Mouse (Mus musculus) gastrocnemius, adult 18-20 months (tissue): ENCODE data around the gene Ulk3. TPM values are rescaled to one million over a fixed set of nuclear protein-coding genes. Genes with fewer than 3 reads are reported as not detected.

Experiments used
- DNase-seq: peaks from one replicate; pipeline ENCODE4 v3.0.0; 2021; ENCODE audit warnings: low spot score
- total RNA-seq, 2 experiments: library from RNA; stranded (reverse); gene quantifications; 2 replicates each; pipeline ENCODE4 v1.2.3; 2021

The Ulk3 gene
- total RNA-seq, 2 experiments from 2014 or later, result 3.3 to 3.8 TPM

DNA sequence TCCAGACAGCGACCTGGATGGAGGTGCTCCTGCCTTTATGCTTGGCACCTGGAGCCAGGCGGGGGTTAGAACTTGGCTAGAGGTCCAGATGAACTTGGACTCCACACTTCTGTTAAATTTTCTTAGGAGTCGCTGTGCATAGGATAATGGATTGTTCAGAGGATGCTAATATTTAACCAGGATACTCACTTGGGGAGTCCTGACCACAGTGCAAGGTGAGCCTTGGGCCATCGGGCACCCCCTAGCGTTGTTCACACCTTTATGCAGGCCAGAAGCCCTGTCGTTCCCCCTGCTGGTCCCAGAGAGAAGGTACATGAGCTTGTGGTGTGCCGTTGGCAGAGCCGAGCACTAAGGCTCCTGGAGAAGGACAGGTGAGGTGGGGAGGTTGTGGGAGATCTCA lies 22.4 kb upstream of the Ulk3 start:
- DNase-seq, result no peak

DNA sequence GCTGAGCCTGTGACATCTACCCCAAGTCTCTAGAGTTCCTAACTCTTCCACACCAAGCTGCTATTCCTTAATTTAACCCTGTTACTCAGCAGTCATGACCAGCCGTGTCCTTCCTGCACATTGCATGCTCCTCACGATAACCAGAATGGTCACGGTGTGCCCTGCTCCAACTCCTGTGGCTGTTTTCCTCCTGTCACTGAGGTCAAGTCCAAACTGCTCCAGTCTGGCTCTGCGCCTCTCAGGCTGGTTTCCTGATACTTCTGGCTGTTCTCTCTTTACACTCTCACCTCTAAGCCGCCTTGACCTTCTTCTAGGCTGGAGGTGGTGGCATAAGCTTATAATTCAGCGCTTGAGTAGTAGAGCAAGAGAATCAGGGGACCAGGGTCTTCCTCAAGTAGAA lies 20.8 kb upstream of the Ulk3 start:
- DNase-seq, result peak; percentile 82

DNA sequence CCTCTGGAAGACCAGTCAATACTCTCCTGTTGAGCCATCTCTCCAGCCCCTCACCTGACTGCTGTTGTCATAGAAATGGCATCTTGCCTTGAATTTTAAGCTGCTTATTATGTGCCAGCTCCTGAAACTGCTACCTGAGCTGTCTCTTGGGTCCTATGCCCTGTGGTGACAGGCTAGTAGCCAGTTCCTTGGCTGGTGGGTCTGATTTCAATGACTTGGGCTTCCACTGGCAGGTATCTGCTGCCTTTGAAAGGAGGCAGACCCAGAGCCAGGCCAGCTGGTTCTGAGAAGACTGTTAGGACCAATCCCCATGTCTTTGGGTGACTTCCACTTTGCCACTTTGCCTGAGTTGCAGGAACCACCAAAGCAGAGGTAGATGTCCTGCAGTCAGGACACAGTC lies 14.9 kb upstream of the Ulk3 start:
- DNase-seq, result peak; percentile 40

DNA sequence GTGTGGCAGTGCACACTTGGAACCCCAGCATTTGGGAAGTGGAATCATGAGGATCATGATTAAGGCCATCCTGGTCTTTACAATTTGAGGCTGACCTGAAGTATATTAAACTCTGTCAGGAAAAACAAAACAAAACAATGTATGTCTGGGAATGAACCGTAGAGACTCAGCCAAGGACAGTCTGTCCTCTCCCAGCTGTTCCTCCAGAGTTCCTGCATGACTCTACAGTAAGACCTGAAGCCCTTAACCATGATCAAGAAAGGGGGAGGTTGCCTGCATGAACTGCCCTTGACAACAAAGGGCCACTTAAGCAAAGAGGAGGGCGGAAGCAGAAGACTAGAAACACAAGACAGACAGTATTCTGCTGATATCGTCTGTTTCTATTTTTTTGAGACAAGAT lies 13.7 kb upstream of the Ulk3 start:
- DNase-seq, result no peak

DNA sequence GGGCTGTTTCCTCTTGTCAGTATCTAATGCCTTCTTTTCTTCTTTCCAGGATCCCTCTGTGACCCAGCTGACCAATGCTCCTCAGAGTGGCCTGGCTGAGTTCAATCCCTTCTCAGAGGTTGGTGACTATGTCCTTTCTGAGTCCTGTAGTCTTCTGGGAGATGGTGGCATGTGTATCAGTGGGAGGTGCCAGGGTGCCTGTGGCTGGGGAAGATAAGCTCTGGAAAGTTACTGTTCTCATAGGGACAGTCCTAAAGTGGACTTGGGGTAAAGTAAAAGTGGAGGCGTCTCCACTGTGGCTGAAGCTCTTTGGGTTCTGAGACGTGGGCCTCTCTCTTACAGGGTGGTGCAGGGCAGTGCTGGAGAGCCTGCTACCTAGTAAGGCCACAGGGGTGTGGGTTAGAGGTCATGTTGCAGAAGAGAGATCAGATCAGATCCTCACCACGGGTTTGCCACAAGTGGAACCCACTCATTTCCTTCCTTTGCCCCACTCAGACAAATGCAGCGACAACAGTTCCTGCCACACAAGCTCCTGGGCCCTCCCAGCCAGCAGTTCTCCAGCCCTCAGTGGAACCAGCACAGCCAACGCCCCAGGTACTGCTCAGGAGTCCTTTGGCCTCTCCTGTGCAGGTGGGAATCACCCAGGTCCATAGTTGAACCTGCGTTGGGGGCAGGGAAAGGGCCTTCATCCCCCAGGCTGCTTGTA lies 12.0 kb upstream of the Ulk3 start:
- DNase-seq, result no peak

DNA sequence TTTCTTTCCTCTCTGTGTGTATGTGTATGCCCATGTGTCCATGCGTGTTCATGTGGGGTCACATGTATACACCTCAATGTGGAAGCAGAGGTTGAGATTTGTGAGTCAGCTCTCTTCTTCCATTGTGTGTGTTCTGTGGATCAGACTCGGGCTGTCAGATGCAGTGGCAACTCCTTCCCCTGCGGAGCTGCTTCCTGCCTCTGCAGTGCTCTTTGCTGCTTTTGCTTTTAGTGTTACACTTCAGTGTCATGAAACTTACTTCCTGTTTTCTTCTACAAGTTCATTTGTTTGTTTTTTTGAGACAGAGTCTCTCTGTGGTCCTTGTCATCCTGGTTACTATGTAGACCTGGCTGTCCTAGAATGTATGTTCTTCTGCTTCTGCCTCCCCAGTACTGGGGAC lies 4.3 kb upstream of the Ulk3 start:
- DNase-seq, result no peak

DNA sequence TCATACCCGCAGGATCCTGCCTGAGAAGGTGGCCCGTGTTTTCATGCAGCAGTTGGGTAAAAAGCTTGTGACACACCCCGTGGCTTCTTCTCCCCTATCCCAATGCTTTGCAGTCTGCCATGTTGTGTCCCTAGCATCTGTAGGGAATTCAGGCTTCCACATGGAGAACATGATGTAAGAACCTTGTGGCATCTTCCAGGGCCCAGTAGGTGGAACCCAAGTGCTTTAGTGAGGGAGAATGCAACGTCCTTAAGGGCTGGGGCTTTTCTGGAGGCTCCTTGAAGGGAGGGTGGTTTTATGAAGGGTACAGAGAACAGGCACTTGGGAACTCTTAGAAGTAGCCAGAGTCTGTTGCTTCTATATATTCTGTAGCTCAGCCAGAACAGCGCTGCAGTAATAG lies 1.5 kb downstream of the Ulk3 start:
- no peak for DNase-seq

DNA sequence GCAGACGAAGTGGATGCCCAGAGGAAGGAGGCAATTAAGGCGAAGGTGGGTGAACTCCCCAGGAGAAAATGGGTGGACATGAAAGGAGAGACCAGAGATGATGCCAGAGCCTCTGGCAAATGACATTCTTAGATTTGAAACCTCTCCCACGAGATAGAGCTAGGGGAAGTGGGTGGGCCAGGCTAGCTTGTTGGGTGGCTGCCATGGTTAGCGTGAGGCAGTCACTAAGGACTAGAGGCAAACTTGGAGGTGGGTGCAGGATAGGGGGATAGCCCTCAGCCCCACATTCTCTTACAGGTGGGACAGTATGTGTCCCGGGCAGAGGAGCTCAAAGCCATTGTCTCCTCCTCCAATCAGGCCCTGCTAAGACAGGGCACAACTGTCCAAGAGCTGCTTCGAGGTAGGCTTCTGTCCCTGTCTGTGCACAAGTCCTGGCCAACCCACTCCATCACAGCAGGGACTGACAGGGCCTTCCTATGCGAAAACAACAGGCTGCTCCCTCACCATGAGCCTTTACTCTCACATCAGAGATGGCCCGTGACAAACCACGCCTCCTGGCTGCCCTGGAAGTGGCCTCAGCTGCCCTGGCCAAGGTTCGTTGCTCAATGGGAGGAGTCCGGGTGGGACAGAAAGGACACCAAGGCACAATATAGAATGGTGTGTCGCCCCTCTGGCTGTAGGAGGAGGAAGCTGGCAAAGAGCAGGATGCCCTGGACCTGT lies 4.4 kb downstream of the Ulk3 start:
- no peak for DNase-seq

DNA sequence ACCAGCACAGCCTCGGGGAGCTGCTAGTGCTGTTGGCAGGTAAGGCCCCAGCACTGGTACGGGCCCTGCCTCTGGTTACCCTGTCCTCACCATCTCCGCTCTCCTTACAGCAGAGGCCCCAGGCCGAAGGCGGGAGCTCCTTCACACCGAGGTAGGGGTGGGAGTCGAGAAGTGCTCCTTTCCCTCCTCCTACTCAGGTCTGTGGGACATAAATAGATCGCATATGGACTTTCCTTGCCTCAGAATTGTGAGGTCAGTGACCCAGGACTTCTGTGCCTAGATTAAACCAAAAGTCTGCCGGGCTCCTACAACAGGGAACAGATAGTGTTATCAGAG lies 4.9 kb downstream of the Ulk3 start:
- no peak for DNase-seq

DNA sequence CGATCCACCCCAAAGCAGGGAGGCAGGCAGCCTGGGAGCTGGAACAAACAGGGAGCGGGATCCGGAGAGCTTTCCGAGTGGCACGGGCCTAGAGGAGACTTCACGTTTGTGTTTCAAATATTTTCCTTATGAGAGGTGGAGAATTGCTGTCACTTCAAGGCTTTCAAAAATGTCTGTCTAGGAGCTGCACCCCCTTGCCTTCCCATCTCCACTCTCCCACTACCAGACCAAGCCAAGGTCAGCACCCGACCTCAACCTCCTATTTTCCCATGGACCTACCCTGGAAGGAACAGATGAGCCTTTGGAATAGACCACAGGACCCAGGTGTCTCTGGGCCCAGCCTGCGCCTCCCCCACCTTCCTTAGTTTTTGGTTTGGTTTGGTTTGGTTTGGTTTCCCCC lies 8.0 kb downstream of the Ulk3 start:
- no peak for DNase-seq

DNA sequence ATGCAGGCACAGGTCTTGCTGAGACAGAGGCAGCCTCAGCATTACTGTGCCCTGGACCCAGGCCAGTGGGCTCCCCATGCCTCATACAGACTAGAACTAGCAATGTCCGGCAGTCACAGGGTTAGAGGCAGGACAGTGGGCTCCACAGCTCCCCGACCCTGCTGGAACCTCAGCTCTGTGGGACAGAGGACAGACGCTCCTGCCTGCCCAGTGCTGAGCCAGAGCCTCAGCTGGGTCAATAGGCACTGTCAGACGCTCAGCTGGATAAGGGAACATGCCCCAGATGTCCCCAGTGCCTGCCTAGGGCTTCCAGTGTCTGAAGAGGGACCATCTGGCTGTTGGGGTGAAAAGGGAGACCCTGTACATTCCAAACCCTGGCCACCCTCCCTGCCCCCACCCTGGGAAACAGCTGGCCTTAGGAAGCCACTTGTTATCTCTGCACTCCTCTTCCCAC lies 8.7 kb downstream of the Ulk3 start:
- no peak for DNase-seq

DNA sequence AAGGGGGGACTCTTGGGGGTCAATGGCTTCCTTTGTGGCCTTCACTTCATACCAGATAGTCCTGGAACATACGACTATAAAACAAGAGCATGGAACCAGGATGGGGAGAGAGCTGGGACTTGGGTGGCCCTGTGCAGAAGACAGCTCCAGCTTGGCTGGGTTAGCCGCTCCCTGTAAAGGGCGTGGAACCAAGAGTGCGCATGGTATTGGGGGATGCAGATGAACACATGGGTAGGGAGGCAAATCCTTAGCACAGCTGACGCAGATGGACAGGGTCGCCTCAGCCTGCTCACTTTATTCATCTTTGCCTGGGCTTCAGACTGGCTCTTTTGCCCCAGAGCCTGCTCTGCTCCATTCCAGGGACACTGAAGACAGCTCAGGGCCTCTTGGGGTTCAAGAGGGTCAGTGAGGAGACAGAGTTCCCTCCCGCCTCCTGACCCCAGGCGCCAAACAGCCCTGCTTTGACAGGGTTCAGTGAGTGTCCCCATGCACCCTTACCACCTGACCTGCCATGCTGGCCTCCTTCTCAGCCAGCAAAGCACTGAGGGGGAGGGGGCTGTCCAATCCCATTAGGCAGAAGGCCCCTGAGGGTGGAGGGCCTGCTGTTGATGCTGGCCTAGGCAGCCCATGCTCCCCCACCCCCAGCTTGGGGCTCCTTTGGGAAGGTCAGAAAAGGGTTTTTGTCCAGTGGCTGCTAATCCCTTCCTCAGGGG lies 9.8 kb downstream of the Ulk3 start:
- no peak for DNase-seq

DNA sequence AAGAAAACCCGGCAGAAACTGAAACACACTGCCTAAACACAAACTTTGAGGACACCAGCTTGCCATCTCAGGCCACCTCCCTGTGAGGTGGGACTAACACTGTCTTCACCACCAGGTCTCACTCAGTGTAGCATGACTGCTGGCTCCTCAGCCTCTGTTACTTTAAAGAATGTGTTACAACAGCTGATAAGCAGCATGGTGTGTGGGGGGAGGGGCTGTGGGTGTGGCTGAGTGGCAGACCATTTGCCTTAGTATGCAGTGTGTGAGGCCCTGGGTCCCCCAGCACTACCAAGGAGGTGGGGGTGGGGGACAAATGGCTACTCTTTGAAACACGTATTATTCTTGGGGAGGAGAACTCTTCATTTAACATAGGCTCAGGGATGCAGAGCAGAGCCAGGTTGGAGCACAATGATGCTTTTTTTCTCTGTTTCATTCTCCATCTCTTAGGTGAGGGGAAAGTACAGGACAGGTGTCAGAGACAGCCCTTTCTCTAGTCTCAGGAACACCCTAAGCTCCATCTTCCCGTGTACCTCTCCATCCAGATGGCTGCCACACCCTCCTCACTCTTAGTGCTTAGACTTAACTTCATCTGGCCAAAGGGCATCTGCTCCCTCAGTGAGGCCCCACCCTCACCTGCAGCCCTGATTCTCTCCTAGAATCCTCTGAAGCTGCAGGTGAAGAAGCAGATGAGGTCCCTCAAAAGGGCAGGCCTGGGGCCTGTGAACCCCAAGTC lies 11.5 kb downstream of the Ulk3 start:
- DNase-seq, result no peak

DNA sequence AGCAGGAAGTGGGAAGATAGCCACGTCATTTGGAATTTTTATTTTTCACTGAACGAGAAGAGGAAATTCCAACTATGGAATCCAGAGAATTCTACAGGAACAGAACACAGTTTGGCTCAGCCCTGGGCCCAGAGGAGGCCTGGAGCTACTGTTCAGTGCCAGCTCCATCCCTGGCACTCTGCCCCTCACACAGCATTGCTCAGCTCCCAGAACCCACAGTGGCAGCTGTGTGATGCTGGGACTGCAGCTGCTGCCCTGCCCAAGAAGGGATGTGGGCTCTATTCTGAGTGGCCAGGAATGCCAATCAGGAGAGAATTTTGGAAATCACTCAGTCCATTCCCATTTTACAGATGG lies 12.1 kb downstream of the Ulk3 start:
- no peak for DNase-seq

DNA sequence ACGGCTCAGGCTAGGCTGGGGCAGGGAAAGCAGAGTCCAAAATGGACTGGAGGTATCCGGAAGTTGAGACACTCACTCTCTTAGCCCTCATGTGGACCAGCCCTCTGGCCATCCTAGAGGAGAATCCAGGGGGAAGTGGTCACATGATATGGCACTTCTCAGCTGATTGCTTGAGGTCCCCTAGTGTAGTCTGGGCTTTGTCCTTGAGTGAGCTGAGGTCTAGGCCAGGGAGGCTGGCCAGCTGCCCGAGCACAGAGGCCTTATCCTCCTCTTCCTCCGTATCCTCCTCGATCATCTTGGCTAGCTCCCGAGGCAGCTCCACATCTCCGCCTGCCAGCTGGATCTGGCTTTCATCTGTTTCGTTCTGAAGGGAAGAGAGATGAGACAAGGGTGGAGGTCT lies 12.8 kb downstream of the Ulk3 start:
- no peak for DNase-seq

DNA sequence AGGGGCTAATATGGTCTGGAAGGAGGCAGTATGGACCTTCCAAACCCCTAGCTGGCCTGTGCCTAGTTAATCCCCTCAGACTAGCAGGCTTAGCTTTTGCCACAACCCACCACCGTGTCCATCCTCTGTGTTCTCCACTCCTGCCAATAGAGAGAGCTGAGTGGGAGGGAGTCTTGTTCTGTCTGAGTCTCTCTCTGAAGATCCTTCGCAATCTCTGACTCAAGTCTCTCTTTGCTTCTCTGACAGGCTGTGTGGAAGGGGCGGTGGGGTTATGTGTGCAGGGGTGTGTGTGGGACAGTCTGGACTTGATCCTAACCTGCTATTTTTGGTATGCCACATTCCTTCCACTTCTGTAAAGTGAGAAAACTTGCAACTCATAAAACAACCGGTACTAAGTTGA lies 15.6 kb downstream of the Ulk3 start:
- no peak for DNase-seq

DNA sequence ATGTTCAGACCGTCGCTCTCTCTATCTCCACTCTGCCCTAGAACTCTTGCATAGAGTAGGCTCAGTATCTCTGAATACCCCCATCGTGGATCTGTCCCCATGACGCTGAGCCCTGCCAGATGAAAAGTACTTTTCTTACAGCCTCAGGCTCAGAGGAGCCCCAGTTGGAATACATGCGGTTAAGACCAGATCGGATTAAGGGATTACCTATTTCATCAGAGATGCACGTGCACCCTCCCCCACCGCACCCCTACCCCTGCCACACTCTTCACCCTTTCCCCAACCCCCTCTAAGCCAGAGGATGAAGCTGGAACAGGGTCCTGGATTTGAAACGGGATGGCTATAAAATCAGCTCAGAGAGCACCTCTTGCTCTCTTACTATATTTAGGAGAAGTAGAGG lies 16.3 kb downstream of the Ulk3 start:
- DNase-seq, result no peak

DNA sequence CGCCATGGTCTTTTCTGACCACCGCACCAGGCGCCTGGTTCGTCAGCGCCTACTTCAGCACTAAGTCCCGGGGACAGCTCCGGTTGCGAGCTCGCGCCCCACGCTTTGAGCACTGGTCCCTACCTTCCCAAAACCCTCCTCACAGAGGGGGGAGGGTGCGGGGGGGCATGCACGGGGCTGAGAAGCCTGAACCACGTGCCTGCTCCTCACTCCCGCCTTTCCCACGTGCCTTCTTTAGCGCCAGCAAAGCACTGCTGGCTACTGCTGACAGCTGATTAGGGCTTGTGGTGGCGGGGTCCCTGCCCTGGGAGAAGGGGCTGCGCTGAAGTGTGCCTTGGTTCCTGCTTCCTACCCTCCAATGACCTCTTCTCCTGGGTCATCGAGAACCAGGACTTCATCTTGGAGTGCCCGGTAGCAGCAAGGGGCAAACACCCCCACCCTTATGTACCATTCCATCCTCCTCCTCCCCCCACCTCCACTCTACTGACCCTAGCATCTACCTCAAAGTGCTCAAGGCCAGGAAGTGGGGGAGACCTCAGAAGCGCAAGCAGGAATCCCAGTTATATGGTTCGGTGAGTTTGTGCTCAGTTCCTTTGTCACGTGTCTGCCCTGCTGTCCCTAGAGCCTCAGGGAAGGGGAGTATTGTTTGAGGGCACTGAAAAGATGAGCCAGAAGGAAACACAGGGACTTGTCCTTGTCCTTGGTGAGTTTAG lies 17.0 kb downstream of the Ulk3 start, which contains the start of gene Cplx3:
TSS of gene Cplx3 (minus strand) at position 143 of the 713 bp plus-strand sequence.
- no peak for DNase-seq

DNA sequence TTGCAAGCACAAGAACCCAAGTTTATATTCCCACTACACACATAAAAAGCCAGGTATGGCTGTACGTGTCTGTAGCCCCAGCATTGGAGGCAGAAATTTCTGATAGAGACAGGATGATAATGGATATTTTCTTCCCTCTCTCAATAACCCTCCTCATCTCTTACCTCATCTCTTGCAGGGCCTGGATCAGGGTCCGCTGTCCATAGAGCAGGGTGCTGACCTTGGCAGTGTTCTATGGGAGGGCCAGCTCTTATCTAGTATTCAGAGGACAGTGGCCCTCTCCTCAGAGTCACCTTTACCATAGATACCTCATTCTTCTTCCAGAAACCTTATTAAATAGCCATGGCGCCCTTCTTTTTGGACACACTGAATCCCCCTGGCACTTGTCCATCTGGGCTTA lies 20.6 kb downstream of the Ulk3 start:
- no peak for DNase-seq

DNA sequence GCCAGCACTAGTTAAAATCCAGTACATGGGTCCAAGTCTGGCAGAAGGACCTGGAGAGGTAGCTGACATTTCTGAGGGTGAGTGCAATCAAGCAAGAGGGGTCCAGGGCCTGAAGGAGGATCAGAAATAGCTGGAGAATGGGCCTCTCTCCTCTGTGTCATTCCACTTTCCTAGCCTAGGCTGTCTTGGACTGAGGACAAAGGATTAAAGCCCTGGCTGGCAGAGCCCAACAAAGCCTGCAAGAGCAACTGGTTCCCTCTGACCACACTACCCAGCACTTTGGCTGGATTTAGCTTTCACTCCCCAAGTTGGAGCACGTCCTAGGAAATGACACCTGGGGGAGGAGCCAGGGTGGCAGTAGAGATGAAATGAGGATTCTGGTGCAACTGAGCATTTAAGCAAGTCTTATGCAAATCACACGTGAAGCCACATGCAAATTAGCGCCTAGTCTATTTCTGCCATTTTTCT lies 21.1 kb downstream of the Ulk3 start:
- no peak for DNase-seq

DNA sequence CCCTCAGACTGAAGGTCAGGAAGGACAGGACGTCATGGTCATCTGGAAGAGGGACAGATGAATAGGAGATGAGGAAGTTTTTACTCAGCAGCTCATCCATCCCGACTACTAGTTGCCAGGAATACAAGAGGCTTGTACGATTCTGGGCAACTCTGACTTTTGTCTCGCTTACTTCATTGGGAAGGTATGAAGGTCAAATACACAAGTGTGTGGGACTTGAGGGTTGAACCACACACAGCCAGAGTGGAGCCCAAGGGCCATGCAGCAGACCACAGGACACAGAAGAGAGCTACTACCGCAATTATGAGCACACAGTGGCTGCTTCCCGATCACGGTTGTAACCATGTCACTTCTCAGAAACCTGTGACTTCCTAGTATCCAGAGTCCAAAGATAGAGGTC lies 23.3 kb downstream of the Ulk3 start:
- DNase-seq, result no peak
